Mouse (Mus musculus): ENCODE measurements around the gene Slc25a1. TPM values are rescaled to one million over a fixed set of nuclear protein-coding genes. Genes with fewer than 3 reads are reported as not detected.
A peak's percentile ranks its signal among the peaks of the same experiment; 100 is the strongest.

Slc25a1 gene
- polyA plus RNA-seq, 1 experiment, result 99.4 TPM

GRCm38 (mm10) chr16:17914307-17915249 is 13.4 kb downstream of the Slc25a1 start, which contains the start of gene Gsc2:
Gsc2 (minus strand) TSS chr16:17915059.
- Histone ChIP-seq H3K27me3 (ENCODE audit: control insufficient read depth, insufficient read depth, low read length, poor library complexity, severe bottlenecking) (peaks cover 11% of the 10 kb centered on the region; the same call in 1 of the 2 replicates), H3K27ac (ENCODE audit: insufficient read depth, low read length) (no peak within 1 kb of the TSS), H3K4me1 (ENCODE audit: control insufficient read depth, insufficient read depth, low read length) (no peaks in the 10 kb centered on the region), H3K9ac (ENCODE audit: low read depth, poor library complexity, severe bottlenecking) (peak within 1 kb of the TSS; percentile 60), H3K4me3 (ENCODE audit: low read depth, low read length) (peak within 1 kb of the TSS; percentile 71), H3K9me3 (replicated peaks; ENCODE audit: control insufficient read depth, insufficient read depth, low read length, poor library complexity, severe bottlenecking) (no peaks in the 10 kb centered on the region), H3K36me3 (ENCODE audit: control insufficient read depth, insufficient read depth, low read length, poor library complexity, severe bottlenecking) (no peaks in the 10 kb centered on the region)
- TF ChIP-seq POLR2A (IDR thresholded peaks at IDR 0.05; ENCODE audit: insufficient read depth, low read length), result no peak
- TF ChIP-seq CTCF (IDR thresholded peaks at IDR 0.05; ENCODE audit: low read depth, low read length), result no peak
- no peak for TF ChIP-seq EP300 (IDR thresholded peaks at IDR 0.05; ENCODE audit: insufficient read depth, low read depth, low read length)

DNA sequence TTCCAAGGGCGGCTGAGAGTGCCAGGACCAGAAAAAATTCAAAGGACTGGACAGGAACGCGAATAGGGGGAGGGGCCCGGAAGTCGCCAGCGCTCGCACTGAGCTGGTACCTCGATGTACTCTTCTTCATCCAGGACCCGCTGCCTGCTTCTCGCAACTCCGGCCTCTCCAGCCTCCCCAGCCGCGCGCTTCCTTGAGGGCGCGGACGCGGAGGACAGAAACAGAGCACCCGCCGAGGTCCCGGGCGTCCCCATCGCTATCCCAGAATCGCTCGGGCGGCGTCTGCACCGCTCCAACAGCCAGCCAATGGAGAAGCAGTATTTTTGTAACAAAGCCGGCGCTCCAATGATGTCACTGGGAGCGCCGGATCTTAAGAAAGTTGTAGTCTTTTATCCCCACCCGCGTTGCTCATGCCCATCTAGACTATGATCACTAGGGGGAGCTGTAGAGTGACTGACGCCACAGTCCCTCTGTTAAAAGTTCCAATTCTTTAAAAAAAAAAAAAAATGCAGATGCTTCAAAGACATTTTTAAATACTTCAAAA is 16.9 kb downstream of the Slc25a1 start, which contains the start of gene Ess2:
Gene Ess2 (minus strand): TSS at position 297 of the 544 bp plus-strand sequence.
- peak within 1 kb of the TSS; percentile 88 for H3K4me3 ChIP-seq (ENCODE audit: low read depth, low read length)
- peak within 1 kb of the TSS; percentile 81 for H3K9ac ChIP-seq (ENCODE audit: low read depth, poor library complexity, severe bottlenecking)
- TF ChIP-seq POLR2A (IDR thresholded peaks at IDR 0.05; ENCODE audit: insufficient read depth, low read length), result no peak
- TF ChIP-seq CTCF (IDR thresholded peaks at IDR 0.05; ENCODE audit: low read depth, low read length), result peak; percentile 48
- no peak for TF ChIP-seq EP300 (IDR thresholded peaks at IDR 0.05; ENCODE audit: insufficient read depth, low read depth, low read length)
- H3K36me3 ChIP-seq (ENCODE audit: control insufficient read depth, insufficient read depth, low read length, poor library complexity, severe bottlenecking), result peaks cover 4% of the 10 kb centered on the region; the same call in 1 of the 2 replicates
- H3K27me3 ChIP-seq (ENCODE audit: control insufficient read depth, insufficient read depth, low read length, poor library complexity, severe bottlenecking), result peaks cover 11% of the 10 kb centered on the region; the same call in 1 of the 2 replicates
- H3K27ac ChIP-seq (ENCODE audit: insufficient read depth, low read length), result no peak within 1 kb of the TSS
- no peaks in the 10 kb centered on the region for H3K4me1 ChIP-seq (ENCODE audit: control insufficient read depth, insufficient read depth, low read length)
- H3K9me3 ChIP-seq (replicated peaks; ENCODE audit: control insufficient read depth, insufficient read depth, low read length, poor library complexity, severe bottlenecking), result no peaks in the 10 kb centered on the region

DNA sequence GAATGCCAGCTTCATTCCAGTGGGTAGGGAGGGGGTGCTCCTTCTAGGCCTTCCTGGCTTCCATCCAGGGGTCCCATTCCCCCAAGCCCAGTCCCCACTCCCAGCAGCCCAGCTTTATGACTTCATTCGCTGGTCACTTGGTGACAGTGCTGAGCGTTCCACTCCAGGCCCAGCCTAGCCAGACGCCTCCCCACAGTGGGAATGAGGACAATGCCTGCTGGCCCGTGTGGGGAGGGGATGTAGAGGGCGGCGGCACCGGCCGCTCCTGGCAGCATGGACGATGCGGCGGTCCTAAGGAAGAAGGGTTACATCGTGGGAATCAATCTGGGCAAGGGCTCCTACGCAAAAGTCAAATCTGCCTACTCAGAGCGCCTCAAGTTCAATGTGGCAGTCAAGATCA is 29.6 kb downstream of the Slc25a1 start, which contains the start of the genes Dgcr2 and Tssk2:
Gene Dgcr2 (minus strand): TSS at position 101 of the 400 bp plus-strand sequence.
Gene Tssk2 (plus strand): TSS at position 176 of the 400 bp plus-strand sequence.
- Histone ChIP-seq H3K4me1 (ENCODE audit: control insufficient read depth, insufficient read depth, low read length) (no peaks in the 10 kb centered on the region), H3K4me3 (ENCODE audit: low read depth, low read length) (no peak within 1 kb of the TSS), H3K36me3 (ENCODE audit: control insufficient read depth, insufficient read depth, low read length, poor library complexity, severe bottlenecking) (no peaks in the 10 kb centered on the region; the same call in 1 of the 2 replicates), H3K27ac (ENCODE audit: insufficient read depth, low read length) (no peak within 1 kb of the TSS), H3K9me3 (replicated peaks; ENCODE audit: control insufficient read depth, insufficient read depth, low read length, poor library complexity, severe bottlenecking) (no peaks in the 10 kb centered on the region), H3K27me3 (ENCODE audit: control insufficient read depth, insufficient read depth, low read length, poor library complexity, severe bottlenecking) (no peaks in the 10 kb centered on the region), H3K9ac (ENCODE audit: low read depth, poor library complexity, severe bottlenecking) (no peak within 1 kb of the TSS)
- TF ChIP-seq CTCF (IDR thresholded peaks at IDR 0.05; ENCODE audit: low read depth, low read length), result no peak
- no peak for TF ChIP-seq POLR2A (IDR thresholded peaks at IDR 0.05; ENCODE audit: insufficient read depth, low read length)
- TF ChIP-seq EP300 (IDR thresholded peaks at IDR 0.05; ENCODE audit: insufficient read depth, low read depth, low read length), result no peak

DNA sequence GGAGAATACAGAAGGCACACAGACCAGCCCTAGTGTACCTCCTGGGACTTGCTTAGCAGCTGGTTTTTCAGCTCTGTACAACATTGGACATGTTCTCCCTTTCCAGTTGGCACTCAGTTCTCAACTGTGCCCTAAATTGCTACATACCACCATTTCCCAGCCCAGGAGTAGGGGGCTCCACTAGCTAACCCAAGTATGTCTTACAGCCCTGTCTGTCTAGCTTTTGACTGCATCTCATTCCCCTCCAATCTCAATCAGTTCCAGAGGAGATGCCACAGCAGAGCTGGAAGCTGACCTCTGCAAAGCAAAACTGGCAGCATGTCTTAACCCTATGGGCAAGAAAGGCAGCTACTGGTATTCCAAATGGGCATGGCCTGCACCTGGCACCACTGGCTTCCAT is 31.9 kb downstream of the Slc25a1 start:
- Histone ChIP-seq H3K4me3 (ENCODE audit: low read depth, low read length) (no peak overlapping the region), H3K9me3 (replicated peaks; ENCODE audit: control insufficient read depth, insufficient read depth, low read length, poor library complexity, severe bottlenecking) (no peaks in the 10 kb centered on the region), H3K27ac (ENCODE audit: insufficient read depth, low read length) (no peak overlapping the region), H3K27me3 (ENCODE audit: control insufficient read depth, insufficient read depth, low read length, poor library complexity, severe bottlenecking) (no peaks in the 10 kb centered on the region), H3K9ac (ENCODE audit: low read depth, poor library complexity, severe bottlenecking) (no peak overlapping the region), H3K4me1 (ENCODE audit: control insufficient read depth, insufficient read depth, low read length) (no peaks in the 10 kb centered on the region), H3K36me3 (ENCODE audit: control insufficient read depth, insufficient read depth, low read length, poor library complexity, severe bottlenecking) (no peaks in the 10 kb centered on the region)
- no peak for TF ChIP-seq POLR2A (IDR thresholded peaks at IDR 0.05; ENCODE audit: insufficient read depth, low read length)
- TF ChIP-seq EP300 (IDR thresholded peaks at IDR 0.05; ENCODE audit: insufficient read depth, low read depth, low read length), result no peak
- TF ChIP-seq CTCF (IDR thresholded peaks at IDR 0.05; ENCODE audit: low read depth, low read length), result no peak

- no peak within 1 kb of the TSS for H3K4me3 ChIP-seq (ENCODE audit: low read depth, low read length)
- no peaks in the 10 kb centered on the region for H3K9me3 ChIP-seq (replicated peaks; ENCODE audit: control insufficient read depth, insufficient read depth, low read length, poor library complexity, severe bottlenecking)
- no peak within 1 kb of the TSS for H3K27ac ChIP-seq (ENCODE audit: insufficient read depth, low read length)
- H3K27me3 ChIP-seq (ENCODE audit: control insufficient read depth, insufficient read depth, low read length, poor library complexity, severe bottlenecking), result no peaks in the 10 kb centered on the region
- no peaks in the 10 kb centered on the region for H3K36me3 ChIP-seq (ENCODE audit: control insufficient read depth, insufficient read depth, low read length, poor library complexity, severe bottlenecking)
- no peak within 1 kb of the TSS for H3K9ac ChIP-seq (ENCODE audit: low read depth, poor library complexity, severe bottlenecking)
- H3K4me1 ChIP-seq (ENCODE audit: control insufficient read depth, insufficient read depth, low read length), result no peaks in the 10 kb centered on the region
- no peak for TF ChIP-seq POLR2A (IDR thresholded peaks at IDR 0.05; ENCODE audit: insufficient read depth, low read length)
- no peak for TF ChIP-seq EP300 (IDR thresholded peaks at IDR 0.05; ENCODE audit: insufficient read depth, low read depth, low read length)
- no peak for TF ChIP-seq CTCF (IDR thresholded peaks at IDR 0.05; ENCODE audit: low read depth, low read length)
These were observed 34.1 kb downstream of the Slc25a1 start, which contains the start of gene Tssk1 for GRCm38 (mm10) chr16:17893923-17894322. Tssk1 (plus strand) TSS chr16:17894223.

Measured in ES-Bruce4 (cell line).